Mouse (Mus musculus): ENCODE measurements around the gene Ntrk2. TPM values are rescaled to one million over a fixed set of nuclear protein-coding genes. Genes with fewer than 3 reads are reported as not detected.

Gene Ntrk2
- total RNA-seq, 2 experiments from 2014 or later = 292 to 320 TPM

- peak; percentile 43 to 63 for DNase-seq (ENCODE audit: low spot score in 2 of 2)
Measured at GRCm38 (mm10) chr13:58964701-58965359, 158.5 kb downstream of the Ntrk2 start.

- DNase-seq (ENCODE audit: low spot score in 2 of 2) = no peak
Measured at GRCm38 (mm10) chr13:58965826-58966225, 159.5 kb downstream of the Ntrk2 start.

DNA sequence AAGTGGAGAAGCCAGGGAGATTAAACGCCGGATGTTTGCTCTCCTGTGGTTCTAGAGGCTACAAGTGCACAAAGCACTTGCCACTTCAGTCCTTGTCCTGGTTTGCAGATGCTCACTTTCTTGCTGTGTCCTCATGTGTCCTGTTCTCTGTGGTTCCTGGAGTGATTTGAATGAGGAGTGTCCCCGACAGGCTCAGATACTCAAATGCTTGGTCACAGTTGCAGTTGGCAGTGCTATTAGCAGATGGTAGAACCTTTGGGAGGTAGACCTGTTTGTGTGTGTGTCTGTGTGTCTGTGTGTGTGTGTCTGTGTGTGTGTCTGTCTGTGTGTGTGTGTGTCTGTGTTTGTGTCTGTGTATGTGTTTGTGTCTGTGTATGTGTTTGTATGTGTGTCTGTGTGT, 160.1 kb downstream of the Ntrk2 start:
- DNase-seq (ENCODE audit: low spot score in 2 of 2) = no peak

- DNase-seq (ENCODE audit: low spot score in 2 of 2) = no peak
Measured at GRCm38 (mm10) chr13:58968168-58968567, 161.8 kb downstream of the Ntrk2 start.

DNA sequence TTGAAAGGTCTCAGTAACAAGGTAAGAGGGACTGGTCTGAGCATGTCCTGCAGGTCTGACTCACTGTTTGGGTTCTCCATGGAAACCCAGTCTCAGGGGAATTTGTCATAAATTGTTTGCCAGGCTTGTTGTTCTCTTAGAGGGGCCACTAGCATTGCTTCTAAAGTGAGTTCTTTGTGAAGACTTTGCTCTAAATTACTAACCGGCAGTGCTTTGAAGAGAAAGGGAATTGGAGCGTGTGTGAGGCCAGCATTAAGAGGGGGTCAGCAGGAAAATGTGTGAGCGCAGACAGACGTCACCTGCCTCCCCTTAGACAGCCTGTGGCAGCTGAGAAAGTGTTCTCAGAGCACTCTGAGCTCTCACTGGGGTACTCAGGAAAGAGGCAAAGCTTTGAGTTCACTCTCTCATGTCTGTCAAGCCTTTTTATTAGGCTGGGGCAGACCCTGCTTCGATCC, 165.1 kb downstream of the Ntrk2 start:
- peak in 1 of 2 experiments; percentile 54 for DNase-seq (ENCODE audit: low spot score in 2 of 2)

DNA sequence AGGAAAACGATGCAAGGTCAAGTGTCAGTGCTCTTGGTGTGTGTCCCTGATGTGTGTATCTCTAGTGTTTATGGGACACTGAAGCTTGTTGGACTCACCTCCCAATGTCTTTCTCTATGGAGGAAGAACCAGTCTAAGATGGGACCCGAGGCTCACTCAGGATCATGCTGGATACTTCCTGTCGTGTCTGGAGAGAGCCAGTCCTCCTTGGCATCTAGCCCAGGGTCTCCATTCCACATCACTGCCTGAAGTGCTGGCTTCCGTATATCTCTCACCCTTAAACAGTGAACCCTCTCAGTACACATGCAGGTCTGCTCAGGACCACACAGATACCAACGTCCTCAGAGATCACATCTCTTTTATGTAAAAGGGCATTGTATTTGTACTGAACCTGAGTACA, 166.1 kb downstream of the Ntrk2 start:
- DNase-seq (ENCODE audit: low spot score in 2 of 2) = no peak

DNA sequence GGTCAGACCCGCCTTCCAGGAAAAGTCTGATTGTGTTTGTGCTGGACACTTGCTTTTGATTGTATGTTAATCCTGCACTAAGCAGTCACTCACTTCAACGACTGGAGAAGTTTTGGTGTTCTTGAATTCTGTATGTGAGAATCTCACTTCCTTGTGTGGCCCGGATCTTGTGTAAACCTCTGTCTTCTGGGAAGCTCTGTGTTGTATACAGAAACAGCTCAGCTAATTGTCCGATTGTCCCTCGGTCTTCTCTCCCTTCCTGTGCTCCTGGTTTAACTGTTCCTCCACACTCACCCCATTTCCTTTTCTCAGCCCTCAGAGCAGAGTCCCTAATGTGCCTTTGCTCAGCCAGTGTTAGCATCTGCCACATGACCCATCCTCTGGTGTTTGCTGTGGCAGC, 190.1 kb downstream of the Ntrk2 start:
- no peak for DNase-seq (ENCODE audit: low spot score in 2 of 2)

GRCm38 (mm10) chr13:58997763-58998162, 191.4 kb downstream of the Ntrk2 start:
- DNase-seq (ENCODE audit: low spot score in 2 of 2) = no peak

DNA sequence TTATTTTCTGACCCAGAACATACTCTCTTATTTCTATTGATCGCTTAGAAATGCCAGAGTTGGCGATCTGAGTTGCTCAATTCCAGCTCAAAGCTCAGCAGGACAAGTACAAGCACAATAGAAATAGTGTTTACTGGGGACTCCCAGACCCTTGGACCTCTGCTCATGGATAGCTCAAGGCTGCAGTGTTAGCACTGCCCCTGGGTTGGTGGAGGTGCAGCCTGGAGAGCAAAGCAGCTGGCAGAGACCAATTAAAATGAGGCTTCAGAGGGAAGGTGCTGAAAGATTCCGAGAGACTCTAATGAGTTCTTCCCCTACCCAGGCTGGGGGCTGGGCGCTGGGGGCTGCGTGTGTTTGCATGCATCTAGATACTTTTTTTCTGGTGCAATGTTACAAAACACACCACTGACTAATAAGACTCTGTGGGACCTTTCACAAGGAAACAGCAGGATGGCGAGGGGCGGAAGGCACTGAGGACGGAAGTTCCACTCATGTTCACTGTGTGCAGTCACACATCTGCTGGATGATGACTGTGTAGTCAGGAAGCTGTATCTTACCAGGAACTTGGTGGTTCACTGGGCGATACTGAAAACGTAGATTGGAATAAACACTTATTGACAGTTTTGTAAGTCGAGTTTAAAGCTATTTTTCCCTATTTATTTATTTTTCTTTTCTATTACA, 193.1 kb downstream of the Ntrk2 start:
- no peak for DNase-seq (ENCODE audit: low spot score in 2 of 2)

GRCm38 (mm10) chr13:59002943-59003806, 196.8 kb downstream of the Ntrk2 start:
- no peak for DNase-seq (ENCODE audit: low spot score in 2 of 2)

DNA sequence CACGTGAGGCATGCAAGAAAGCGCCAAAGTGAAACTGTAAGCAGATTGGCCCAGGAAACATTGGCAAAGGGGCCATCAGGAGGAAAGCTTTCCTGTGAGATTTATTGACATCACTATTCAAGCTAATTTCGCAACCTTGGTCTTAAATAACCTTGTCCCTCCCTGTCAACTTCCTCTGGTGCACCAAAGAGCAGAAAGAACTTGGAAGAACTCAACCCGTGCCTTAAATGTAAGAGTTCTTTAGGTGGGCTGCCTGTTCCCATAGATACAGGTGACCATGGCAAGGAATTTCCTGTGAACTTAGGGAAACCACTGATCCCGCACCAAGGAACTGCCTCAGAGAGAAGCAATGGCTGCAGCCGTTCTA, 197.4 kb downstream of the Ntrk2 start:
- no peak for DNase-seq (ENCODE audit: low spot score in 2 of 2)

DNA sequence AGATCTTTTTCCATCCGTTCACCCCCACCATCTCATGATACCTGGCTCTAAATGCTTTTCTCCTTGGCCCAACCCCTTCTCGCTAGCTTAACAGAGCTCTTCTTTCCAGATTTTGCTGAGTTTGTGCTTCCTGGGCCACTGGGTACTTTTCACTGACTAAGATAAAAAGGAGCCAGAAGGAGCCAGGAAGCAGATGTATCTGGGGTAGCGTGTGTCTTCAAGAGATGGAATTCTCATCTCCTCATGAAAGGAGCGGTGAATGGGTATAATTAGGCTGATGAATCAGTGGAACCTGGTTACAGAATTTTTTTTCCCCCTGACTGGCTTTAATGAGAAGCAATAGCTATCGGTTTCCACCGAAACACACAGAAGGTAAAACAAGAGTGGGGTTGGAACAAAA, 198.2 kb downstream of the Ntrk2 start:
- DNase-seq (ENCODE audit: low spot score in 2 of 2) = no peak

DNA sequence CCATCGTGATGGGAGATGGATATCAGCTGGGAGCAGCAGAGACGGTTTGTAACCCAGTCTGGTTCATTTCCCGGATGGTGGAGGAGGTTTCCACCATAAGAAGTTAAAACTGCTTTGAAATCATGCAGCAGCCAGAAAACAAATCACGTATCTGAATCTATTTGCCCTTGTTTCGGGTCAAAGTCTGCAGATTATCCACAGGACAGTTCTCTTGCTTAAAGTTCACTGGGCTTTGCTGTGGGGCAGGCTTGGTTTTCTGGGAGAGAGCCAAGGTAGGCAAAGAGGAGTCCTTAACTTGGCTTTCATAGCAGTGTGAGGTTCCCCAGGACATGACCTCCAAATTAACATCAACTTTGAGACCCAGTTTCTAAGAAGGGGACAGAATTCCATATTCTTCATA, 203.5 kb downstream of the Ntrk2 start:
- no peak for DNase-seq (ENCODE audit: low spot score in 2 of 2)

GRCm38 (mm10) chr13:59010893-59011529, 204.6 kb downstream of the Ntrk2 start:
- no peak for DNase-seq (ENCODE audit: low spot score in 2 of 2)

GRCm38 (mm10) chr13:59011530-59011903, 205.1 kb downstream of the Ntrk2 start:
- peak; percentile 64 to 69 for DNase-seq (ENCODE audit: low spot score in 2 of 2)

- no peak for DNase-seq (ENCODE audit: low spot score in 2 of 2)
Measured at GRCm38 (mm10) chr13:59015360-59015759, 209.0 kb downstream of the Ntrk2 start.

- no peak for DNase-seq (ENCODE audit: low spot score in 2 of 2)
Measured at GRCm38 (mm10) chr13:59017121-59017520, 210.8 kb downstream of the Ntrk2 start.

DNA sequence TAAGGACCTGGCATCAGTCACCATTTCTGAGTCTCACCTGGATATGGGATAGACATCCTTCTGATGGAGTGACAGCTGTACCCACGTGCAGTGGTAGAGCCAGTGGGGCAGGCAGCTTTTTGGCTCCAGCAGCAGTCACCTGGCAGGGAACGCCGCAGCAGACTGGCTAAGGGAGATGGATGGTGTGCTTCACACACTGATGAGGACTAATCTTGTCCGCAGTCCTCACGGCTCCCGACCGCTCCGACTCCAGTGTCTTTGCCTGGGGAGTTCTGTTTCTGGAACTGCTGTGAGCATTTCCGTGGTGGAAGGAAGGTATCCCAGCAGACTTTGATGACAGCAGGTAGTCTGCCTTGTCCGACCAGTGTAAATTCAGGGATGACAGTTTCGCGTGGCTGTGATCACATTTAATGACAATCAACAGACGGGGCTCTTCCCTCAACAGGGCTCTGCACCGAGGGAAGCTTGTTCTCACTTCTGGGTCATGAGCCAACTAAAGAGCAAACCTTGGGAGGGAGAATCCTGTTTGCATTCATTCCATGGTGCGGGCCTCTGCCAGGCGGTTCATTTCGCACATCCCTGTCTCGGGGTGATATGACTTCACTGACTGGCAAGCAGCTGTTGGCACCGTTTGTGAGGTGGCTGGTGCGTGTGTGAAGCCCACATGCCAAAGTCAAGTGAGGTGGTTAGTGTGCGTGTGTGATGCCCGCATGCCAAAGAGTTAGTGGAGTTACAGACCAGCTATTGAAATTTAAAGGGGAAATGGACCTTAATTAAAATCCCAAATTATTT, 216.1 kb downstream of the Ntrk2 start:
- DNase-seq (ENCODE audit: low spot score in 2 of 2) = no peak

GRCm38 (mm10) chr13:59025653-59026052, 219.3 kb downstream of the Ntrk2 start:
- no peak for DNase-seq (ENCODE audit: low spot score in 2 of 2)

- DNase-seq (ENCODE audit: low spot score in 2 of 2) = no peak
Measured at GRCm38 (mm10) chr13:59027436-59027835, 221.1 kb downstream of the Ntrk2 start.

GRCm38 (mm10) chr13:59028546-59028945, 222.2 kb downstream of the Ntrk2 start:
- DNase-seq (ENCODE audit: low spot score in 2 of 2) = no peak

Measured in layer of hippocampus, postnatal 14 days (tissue).